Mouse (Mus musculus): ENCODE measurements at regions not wholly inside any gene's neighbourhood (a gene's known extent, or its start where the extent isn't known, plus 50 kb on each side); places are given as distances from the start of the nearest gene placed in this dataset.

DNA sequence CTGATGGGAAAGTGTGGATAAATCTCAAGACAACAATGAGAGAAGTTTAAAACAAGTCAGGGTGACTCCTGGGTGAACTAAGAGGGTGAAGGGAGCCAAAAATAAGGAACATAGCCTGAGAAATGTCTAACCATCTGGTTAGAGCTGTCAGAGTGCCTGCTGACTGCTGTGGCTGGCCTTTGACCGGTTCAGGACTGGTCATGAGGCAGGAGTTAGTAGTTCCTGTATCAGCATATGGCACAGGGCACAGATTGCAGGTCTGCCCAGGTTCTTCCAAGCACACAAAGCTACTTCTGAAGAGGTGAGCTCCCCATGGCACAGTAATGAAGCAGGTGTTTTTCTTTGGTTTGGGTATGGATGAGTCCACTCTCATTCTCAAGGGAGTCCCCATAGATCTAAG is 302.0 kb downstream of the Cd109 start:
- no peak for DNase-seq

DNA sequence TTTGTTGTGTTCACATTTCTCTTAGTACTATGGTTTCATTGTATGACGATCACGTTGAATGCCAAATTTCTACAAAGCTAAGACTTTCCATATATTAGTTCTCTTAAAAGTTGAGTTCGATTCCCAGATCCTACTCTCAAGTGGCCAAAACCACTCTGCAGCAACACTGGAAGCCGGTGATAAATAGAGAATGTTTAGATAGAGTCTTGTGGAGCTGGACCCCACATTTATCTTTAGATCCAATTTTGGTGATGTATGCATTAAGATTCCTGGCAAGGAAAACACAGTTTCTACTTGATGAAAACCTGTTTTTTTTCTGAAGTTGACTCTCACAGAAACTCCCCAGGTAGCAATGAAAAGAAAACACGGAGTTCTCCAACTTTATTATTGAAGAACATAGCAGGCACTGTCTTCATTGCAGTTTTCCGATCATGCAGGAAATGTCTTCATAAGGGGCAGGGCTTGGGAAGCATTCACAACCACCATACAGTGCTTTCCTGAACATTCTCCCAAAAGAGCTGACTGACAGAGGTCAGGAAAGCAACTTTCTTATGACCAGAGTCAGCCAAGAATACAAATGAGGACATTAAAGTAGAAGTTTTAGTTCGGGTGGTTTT is 310.7 kb downstream of the Cd109 start:
- no peak for DNase-seq

DNA sequence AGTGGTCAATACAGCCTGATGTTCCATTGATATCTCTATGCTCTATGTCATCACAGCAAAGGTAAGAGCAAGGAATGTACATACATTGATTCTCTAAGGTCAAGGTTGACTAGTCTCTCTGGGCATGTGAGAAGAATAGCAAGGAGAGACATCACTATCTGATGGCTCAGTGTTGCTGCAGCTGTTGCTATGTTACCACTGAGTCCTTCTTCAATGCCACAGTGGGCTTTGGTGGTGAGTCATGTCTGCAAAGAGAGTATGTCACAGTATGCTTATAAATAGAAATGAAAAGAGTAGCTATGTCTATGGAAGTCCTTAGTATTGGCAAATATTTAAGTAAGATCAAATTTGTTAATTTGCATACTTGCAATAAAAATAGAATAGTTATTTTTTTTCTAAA is 326.3 kb downstream of the Cd109 start:
- no peak for DNase-seq

DNA sequence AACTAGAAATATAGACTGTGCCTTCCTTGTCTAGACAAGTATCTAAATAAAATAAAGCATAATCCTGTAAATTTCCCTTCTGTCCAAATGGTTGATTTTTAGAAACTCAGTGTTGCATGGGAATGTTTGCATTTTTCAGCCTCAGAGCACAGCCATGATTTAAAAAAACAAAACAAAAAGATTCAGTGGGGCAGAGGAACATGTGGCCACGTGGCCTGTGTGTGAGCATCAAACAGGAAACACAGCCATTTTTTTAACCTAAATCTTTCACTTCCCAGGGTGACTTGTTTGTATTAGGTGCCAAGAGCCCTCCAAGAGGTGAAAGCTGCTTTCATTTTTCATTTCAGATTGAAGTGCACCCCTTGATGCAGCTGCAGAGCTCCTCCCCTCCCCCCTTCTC is 349.5 kb downstream of the Cd109 start:
- DNase-seq, result no peak

DNA sequence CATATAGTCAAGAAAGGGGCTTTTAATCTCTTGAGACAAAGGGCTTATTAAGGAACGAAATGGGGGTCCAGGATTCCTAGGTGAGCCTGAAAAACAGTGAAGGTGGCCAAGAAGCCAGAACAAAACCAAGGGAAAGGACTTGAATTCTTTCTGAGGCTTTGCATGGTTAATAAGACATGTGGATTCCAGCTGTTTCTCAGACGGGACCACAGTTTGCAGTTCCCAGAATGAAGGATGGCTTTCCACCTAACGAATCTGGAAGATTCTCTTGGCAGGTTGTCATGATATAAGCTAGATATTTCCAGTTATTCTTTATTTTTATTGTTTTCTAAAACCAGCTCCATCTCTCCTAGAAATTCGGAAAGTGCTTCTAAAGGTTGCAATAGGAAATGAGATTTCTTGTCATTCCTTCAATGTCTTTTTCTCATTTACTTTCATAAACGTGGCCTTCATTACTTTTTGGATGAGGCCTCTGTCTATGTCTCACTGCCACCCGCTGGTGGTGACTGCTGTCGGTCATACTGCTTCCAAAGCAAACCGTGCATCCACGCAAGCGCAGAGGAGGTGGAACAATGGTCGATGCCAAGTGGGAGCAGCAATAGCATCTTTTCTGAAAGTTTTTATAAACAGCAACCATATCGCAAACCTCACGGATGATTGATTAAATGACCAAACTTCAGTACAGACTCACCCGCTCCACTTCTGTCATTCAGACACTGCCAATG is 350.0 kb downstream of the Cd109 start:
- DNase-seq, result no peak

DNA sequence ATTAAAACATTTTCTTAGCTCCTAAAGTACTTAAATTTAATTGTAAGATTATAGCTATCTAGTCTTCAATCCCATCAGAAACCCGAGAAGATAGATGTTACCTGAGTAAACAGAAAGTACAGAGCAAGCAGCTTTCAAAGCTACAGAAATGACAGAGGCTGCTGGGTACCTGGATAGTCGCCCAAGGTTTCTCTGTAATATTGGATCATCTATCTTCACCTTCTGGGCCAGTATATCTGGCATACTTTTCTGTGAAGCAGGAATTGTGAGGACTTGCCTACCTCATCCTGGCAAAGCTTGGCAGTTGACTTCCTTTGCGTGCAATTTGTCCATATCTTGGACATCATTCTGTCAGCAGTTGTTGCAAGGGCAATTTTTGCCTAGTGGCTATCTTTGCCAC is 356.4 kb downstream of the Cd109 start:
- no peak for DNase-seq

DNA sequence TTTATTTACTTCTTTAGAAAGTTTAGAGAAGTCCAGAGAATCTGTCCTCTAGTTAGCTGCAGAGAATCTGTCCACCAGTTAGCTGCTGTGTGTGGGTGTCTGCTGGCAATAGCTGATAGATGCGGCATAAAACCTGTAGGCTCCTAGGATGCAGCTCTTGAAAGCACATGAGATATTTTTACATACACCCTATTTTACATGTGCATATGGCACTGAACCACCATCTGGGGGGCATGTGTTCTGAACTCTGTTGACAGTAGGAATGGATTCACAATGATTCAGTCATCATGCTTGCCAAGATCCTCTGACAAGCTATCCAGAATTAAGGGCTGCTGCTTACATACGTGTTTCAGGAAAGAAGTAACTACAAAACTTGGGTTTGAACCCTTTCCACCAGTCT is 368.4 kb downstream of the Cd109 start:
- peak; percentile 8 for DNase-seq

DNA sequence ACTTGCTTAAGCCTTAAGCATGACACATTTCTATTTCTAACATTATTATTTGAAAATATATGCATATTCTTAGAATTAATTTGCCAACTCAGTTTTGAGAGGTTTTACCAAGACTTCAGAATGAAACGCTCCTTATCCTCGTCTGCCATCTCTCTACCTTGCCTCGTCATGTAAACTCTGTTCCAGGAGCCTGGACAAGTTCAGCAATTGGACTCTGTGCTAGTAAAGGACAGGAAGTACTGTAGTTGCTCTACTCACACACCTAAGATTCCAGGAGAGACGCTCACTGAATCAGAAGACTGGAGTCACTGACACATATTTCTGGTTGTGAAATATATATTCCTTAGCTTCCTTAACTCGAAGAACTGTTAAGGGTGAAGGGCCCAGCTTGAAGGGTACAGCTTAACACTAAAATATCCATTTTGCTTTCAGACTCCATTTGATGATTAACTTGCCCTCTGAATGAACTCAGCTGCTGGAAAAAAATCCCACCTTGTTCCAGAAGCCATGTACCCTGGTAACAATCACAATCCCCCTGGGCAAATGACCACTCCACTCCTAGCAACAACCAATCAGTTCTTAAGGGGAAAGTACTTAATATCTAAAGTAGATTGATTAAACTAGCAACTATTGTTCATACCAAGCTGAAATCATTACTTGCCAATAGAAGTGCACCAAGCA is 370.0 kb downstream of the Cd109 start:
- DNase-seq, result no peak

DNA sequence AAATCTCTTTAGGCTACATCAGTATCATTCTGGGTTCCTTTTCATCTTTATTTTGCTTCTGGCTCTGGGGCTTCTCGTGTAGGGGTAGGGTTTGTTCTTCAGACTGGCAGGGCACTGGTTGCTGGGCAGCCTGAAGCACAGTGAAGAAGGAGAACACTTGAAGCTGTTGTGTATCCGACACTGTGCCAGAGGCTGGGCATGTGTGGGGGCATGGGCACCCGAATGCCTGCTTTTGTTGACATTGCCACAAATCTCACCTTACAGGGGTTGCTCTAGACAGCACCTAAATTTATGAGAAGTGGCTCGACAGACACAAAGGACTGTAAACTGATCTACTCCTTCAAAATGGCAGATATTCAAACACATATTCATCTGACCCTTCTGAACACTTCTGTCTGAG is 376.0 kb downstream of the Cd109 start:
- DNase-seq, result no peak

DNA sequence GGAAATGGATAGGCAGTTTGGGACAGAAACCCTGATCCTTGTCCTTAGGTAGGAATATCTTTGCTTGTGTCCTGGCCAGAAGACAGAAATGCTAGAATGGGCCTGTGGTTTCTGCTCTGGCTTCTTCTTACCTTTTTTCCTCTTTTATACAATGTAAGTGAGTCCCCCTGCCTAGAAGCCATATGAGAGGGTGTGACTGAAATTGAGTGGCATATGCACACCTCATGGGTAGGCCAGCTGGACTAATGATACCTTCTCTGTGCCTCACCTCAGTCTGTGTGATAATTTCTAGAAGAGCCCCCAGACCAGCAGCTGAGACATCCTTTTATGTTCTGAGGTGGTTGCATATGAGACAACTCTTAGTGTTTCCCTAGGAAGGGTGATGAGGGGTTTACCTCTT is 385.7 kb downstream of the Cd109 start:
- DNase-seq, result no peak

DNA sequence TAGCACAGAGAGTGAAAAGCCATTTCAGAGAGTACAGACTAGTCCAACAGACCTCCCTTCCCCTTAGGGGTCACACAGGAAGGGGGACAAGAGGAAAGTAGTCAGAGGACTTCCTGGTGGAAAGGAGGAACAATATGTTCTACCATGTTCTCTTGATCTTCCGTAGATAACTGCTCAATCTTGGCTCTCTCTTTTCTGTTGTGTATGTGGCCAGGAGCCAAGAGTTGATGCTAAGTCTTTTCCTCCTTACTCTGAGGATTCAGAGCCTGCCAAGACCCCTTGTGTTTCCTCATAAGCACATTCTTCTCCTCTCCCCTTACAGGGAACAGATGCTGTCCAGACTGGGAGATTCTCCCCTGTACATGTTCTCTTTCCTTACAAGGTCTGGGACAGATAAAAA is 386.6 kb downstream of the Cd109 start:
- DNase-seq, result no peak

DNA sequence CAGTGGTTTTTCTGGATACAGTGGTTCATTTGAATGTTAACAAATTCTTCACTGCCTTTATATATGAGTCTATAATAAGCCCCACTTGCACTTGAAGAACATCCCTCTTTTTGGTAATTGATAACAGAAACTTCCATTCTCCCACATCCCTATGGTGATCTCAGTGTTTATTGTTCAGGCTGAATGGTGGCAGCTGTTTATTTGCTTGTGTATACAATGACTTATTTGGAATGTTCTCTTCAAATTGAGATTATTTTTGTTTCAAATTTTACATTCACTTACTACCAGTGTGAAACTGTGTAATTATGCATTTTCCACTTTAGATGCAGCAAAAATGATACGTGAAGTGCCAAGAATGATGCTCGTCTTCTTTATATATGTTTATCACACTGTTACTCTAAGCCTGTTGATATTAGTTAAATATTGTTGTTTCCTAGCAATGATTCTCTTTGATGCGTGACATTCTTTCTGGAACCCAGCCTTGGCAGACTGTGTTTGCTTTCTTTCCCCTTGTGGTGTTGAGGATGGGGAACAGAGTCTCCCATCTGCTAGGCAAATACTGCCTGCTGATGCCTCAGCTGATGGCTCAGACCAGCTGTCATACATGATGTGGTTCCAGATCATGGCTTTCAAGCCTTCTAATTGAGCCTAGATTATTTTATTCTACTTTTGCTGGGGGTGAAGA is 389.1 kb downstream of the Cd109 start:
- DNase-seq, result peak; percentile 6

DNA sequence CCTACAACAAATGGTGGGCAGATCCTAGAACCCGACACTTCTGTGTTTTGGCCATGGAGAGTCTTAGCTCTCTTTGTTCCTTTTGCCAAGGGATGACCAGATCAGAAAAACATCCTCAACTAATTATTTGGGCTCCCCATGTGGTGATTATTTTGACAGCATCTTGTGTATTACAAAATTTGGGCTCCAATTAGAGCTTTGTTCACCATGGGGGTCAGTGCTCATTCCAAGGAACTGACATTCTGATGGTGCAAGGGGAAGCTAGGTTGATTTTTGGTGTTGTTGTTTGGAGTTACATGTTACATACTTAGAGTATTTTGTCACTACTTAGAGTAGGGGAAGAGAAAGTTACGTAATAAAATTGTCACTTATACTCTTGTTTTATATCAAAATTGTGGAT is 406.9 kb downstream of the Cd109 start:
- DNase-seq, result no peak

DNA sequence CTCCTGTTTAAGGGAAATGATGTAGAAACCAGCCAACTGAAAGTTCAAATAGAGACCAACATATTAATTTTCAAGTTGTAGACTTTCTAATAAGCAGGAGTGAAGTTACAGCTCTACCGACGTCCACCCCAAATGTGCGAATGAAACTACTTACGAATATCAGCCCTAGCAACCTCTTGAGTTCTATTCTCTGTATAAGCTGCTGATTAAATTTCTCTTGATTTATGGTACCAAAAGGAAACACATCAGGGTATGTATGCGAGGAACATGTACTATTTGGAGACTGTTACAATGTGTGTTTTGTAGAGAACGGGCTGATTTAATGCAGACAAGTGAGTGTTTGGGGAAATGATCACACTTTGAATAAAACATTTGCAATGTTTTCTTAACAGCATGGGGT is 412.9 kb downstream of the Cd109 start:
- DNase-seq, result no peak

DNA sequence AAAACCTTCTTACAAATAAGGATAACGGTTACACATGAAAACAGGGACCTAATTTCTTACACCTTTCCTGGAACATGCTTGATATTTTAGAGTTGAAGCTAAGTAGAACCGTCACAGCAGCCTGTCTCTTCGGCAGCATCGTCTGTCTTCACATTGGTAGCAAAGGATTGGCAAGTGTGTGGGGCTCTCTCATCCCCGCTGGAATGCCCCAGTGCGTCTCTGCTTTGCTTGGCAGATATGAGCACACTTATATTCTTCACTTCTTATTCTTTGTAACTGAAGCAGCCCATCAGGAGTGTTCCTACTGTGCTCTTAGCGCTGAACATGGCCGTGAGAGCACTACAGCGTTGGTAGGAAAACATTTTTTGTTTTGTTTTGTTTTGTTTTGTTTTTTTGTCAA is 414.1 kb downstream of the Cd109 start:
- no peak for DNase-seq

DNA sequence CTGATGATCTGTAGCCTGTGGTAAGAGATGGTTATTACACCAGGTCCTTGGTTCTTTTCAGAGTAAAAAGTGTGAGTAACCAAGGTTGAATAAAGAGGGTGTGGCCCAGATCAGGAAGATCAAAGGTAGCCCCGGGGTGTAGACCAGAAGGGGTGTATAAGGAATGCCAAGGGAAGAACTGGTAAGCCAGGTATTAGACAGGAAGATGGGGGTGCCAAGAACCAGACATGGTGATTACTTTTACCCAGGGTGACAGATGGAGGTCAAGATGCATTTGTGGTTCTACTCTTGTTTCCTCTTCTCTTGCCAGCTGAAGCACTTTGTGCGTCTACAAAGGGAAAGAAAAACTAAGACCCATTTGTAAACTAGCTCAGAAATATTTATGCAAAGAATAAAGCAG is 420.3 kb downstream of the Cd109 start:
- DNase-seq, result no peak

DNA sequence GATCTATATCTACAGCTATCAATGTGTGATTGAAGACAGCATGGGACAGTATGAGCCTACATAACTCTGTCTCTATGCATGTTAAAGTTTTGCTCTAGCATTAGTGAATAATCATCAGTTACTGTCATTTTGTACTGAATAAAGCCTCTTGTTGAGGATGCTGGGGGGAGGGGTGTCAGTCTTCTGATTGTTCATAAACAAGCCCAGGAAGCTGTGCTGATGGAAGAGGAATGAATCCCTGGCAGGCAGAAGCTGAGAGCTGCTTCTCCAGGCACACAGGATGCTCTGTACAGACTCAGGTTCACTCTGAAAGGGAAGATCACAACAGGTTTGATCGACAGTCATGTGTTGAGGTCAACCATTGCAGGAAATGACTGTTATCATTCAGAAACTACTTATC is 421.7 kb downstream of the Cd109 start:
- no peak for DNase-seq

DNA sequence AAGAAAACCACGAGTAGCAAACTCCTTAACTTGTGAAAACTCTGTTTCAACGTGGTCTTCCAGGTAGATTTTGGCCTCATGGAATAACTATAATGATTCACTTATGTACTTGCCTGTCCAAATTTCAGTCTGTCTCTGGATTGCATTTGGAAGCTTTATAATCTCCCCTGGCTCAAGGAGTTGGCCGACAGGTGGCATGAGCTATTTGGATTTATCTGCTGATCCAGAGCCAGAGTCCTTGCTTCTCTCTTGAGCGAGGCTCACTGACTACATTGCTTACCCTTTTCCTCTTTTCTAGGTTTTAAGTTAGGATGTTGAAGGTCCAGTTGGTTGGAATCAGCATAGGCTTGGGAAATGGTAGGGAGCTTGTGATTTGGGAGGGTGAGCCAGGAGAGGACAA is 423.6 kb downstream of the Cd109 start:
- no peak for DNase-seq

DNA sequence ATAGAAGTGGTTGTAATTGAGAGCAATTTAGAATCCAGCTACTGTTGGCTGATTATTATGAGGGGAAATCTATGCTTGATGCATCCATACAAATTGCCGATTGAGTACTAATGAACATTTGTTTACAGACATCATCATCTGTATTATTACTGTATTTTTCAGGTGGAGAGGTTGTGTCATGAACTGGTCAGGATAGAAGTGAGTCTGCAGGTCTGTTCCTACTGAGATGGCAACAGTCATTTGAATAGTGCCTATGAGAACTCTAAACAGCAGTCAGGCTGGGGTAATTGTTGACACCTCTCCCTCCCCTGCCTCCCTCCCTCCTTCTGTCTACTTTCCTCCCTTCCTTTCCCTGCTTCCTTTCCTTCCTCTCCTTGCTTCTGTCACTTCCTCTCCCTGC is 429.0 kb downstream of the Cd109 start:
- no peak for DNase-seq

DNA sequence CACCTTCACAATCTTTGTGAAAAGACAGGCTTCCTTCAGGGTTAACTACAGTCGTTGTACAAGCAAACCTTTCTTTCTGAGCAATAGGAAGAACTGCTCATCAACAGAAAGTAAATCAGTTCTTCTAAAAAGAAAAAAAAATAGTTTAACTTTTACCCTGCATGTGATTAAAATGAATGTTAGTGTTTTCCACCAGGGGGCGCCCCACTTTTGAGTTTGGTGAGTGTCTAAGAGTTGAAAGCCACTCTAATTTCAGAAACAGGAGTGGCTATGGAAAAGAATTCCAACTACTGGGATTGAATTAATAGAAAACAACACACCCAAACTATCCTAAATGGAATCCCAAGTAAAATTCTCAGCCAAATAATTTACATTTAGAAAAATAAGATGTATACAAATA is 430.0 kb downstream of the Cd109 start:
- DNase-seq, result peak; percentile 14

DNA sequence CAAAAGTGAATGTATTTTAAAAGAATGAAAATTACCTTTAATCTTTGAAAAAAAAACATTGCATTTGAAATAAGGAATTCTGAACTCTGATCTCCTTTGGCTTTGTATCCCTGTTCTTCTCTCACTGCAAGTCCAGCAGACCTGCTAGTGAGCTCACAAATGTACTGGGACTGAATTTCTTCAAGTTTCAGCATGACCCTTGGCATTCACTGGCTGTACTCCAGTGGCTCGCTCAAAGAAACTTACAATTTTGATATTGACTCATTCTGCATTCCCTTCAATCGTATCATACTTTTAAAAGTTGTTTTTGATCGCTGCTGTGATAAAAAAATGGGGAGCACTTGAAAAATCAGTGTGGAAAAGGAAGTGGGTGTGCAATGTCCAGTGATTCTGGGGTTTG is 456.6 kb downstream of the Cd109 start:
- DNase-seq, result no peak

DNA sequence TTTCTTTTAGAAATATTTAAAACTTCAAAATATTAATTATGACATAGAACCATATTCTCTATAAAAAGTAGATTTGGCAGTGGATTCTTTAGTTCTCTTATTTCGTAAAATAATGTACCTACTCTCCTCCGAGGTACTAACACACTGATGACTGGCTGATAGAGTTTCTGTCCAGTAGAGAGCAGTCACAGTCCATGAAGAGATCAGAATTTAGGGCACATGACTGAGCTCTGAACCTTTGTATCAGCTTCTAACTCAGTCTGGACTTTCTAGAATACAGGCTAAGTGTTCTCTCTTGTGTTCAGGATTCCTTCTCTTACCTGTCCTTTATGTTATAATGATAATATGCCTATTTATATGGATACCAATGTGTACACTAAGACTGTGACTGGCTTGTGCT is 494.3 kb downstream of the Cd109 start:
- DNase-seq, result no peak

DNA sequence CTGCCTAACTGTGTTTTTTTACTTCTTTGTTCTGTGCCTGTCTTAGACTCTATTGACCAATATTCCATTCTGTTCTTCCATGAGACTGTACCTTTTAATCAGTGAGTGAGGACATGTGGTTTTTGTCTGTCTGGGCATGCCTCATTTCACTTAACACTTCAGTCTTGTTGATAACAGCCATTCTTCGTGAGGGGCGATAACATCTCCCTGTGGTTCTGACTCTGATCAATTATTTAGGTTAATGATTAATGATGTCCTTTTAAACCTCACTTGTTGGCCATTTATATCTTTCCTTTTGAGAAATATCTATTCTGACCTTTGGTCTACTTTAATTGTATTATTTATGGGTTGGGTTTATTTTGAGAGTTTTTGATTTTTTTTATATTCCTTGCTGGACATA is 496.0 kb downstream of the Cd109 start:
- DNase-seq, result no peak

DNA sequence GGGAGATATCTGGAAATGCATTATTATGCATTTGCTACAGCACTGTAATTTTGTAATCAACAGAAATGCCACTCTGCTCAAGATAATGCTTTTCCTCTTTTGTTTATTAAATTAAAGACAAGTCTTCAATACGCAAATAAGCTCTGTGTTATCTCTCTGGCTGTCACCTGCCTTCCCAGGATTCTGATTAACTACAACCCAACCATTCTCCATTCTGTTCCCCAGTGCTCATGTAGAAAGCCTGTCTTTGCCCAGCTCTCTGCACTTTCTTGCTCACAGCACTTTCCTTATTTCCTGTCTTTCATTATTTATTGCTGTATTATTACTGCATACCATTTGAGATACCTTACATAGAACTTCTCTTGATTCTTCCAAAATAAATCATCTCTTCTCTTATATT is 525.6 kb downstream of the Cd109 start:
- no peak for DNase-seq
